Mouse (Mus musculus) embryonic facial prominence, embryonic 11.5 days (tissue): ENCODE results near the gene Rcor1. TPM values are rescaled to one million over a fixed set of nuclear protein-coding genes. Genes with fewer than 3 reads are reported as not detected.

ENCODE experiments used
- ATAC-seq: fragments of 200-750 bp; cut with Nextera tagmentation; replicated peaks from 2 replicates; pipeline ENCODE4 v1.8.0; 2017; ENCODE audit warnings: low read depth; ENCODE audit not compliant: insufficient number of reproducible peaks, low FRiP score, low TSS enrichment
- DNase-seq: peaks from one replicate; pipeline ENCODE4 v3.0.0-alpha.2; 2015; ENCODE audit warnings: low spot score
- H3K27ac ChIP-seq: fragments of 300-500 bp; sonication (generic); replicated peaks from 2 replicates; pipeline ENCODE4 v1.5.1; 2014; ENCODE audit warnings: mild to moderate bottlenecking, low read depth, low read length, control low read depth
- H3K27me3 ChIP-seq: fragments of 300-500 bp; sonication (generic); 2 replicates; pipeline ENCODE4 v1.6.1; 2014; ENCODE audit warnings: mild to moderate bottlenecking, low read length, moderate library complexity, mixed read lengths; ENCODE audit not compliant: control insufficient read depth, insufficient read depth
- H3K36me3 ChIP-seq: fragments of 300-500 bp; sonication (generic); replicated peaks from 2 replicates; pipeline ENCODE4 v1.6.1; 2014; ENCODE audit warnings: low read depth, mild to moderate bottlenecking, low read length, moderate library complexity, mixed read lengths; ENCODE audit not compliant: control insufficient read depth, insufficient read depth
- H3K4me1 ChIP-seq: fragments of 300-500 bp; sonication (generic); 2 replicates; pipeline ENCODE4 v1.6.1; 2014; ENCODE audit warnings: low read length, mixed read lengths; ENCODE audit not compliant: control insufficient read depth, insufficient read depth
- H3K4me2 ChIP-seq: fragments of 300-500 bp; sonication (generic); 2 replicates; pipeline ENCODE4 v1.6.1; 2014; ENCODE audit warnings: low read depth, mild to moderate bottlenecking, control low read depth, low read length, moderate library complexity
- H3K4me3 ChIP-seq: fragments of 300-500 bp; sonication (generic); 2 replicates; pipeline ENCODE4 v1.5.1; 2014; ENCODE audit warnings: low read depth, low read length, control low read depth
- H3K9ac ChIP-seq: fragments of 300-500 bp; sonication (generic); replicated peaks from 2 replicates; pipeline ENCODE4 v1.6.1; 2014; ENCODE audit warnings: mild to moderate bottlenecking, control low read depth, low read length
- H3K9me3 ChIP-seq: fragments of 300-500 bp; sonication (generic); replicated peaks from 2 replicates; pipeline ENCODE4 v1.6.1; 2016; ENCODE audit warnings: mild to moderate bottlenecking, low read length, inconsistent platforms, mixed read lengths; ENCODE audit not compliant: control insufficient read depth
- WGBS: fragments of 180-500 bp; shearing (Covaris S2); extraction: QIAGEN DNeasy Blood & Tissue Kit; methylation state at CpG from one replicate; pipeline ENCODE4 v1.1.7; 2014; 5-methylcytosine and 5-hydroxymethylcytosine counted together
- polyA plus RNA-seq: library from polyadenylated mRNA; unstranded; fragments of >200 nt; fragmentation: Nextera tagmentation; extraction: Ambion mirVana; gene quantifications from 2 replicates; pipeline ENCODE4 v1.2.1, GENCODE M21; 2014

The Rcor1 gene
- polyA plus RNA-seq, 1 experiment from 2014 or later = 16.9 TPM

DNA sequence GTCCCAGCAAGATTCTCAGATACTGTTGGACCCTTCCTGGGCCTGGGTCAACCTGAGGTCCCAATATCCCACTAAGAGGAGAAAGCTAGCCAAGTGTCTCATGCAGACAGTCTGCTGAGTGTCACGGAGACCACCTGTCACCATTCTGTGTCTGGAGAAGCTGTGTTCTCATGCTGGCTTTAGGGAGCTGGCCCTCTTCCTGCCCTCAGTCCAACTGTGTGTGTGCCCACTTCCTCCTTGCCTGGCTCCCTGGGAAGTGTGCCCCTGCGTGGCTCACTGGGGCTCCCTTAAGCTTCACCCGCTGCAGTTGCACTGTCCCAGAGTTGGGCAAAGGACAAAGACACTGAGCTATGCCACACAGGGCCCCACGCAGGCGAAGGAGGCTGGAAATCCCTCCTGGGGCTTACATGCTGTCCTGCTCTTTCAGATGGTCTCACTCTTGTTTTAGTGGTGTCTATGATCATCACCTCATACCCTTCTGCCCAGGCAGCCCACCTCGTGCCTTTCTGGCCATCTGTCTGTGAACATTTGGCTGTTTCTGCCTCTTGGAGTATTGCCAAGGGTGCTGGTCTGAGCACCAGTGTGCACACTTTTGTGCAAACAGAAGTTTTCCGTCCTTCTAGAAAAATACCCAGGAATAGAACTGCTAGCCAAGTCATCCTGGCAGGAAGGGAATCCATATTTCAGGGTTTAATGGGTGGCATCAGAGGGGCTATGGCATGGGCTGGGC is 114.0 kb downstream of the Rcor1 start:
- no peak for ATAC-seq
- DNase-seq = no peak
- WGBS = 78% methylated on average over 7 of the region's 7 CpGs

DNA sequence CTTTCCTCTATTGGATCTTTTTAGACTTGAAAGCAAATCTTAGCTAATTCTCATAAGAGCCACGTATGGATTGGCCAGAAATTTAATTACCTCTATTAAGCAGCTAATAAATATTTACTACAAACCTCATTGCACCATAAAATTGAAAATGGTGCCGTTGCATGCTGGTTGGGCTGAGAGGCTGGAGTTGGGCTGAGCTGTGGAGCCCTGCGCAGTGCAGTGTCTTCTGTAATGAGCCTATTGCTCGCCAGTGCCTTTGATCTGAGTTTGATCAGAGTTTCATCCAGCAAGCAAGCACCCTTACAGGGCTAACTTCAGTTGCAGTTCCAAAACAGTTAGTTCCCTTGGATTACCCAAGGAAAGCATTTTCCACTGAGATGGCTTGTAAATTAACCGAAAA is 114.8 kb downstream of the Rcor1 start:
- ATAC-seq (no peak), DNase-seq (no peak)
- H3K36me3 ChIP-seq = no peaks in the 10 kb centered on the region
- 76% methylated on average over 5 of the region's 5 CpGs for whole genome bisulfite sequencing
- H3K27me3 ChIP-seq = no peaks in the 10 kb centered on the region
- H3K4me1 ChIP-seq = no peaks in the 10 kb centered on the region
- H3K9ac ChIP-seq = no peak overlapping the region
- no peak overlapping the region for H3K4me3 ChIP-seq
- H3K27ac ChIP-seq = no peak overlapping the region
- H3K9me3 ChIP-seq = no peaks in the 10 kb centered on the region
- no peak overlapping the region for H3K4me2 ChIP-seq

More for the DNA sequence above, 114.0 kb downstream of the Rcor1 start:
- no peak overlapping the region for H3K27ac ChIP-seq
- no peak overlapping the region for H3K9ac ChIP-seq
- no peaks in the 10 kb centered on the region for H3K4me1 ChIP-seq
- H3K4me2 ChIP-seq = no peak overlapping the region
- H3K9me3 ChIP-seq = no peaks in the 10 kb centered on the region
- no peak overlapping the region for H3K4me3 ChIP-seq
- no peaks in the 10 kb centered on the region for H3K27me3 ChIP-seq
- no peaks in the 10 kb centered on the region for H3K36me3 ChIP-seq

DNA sequence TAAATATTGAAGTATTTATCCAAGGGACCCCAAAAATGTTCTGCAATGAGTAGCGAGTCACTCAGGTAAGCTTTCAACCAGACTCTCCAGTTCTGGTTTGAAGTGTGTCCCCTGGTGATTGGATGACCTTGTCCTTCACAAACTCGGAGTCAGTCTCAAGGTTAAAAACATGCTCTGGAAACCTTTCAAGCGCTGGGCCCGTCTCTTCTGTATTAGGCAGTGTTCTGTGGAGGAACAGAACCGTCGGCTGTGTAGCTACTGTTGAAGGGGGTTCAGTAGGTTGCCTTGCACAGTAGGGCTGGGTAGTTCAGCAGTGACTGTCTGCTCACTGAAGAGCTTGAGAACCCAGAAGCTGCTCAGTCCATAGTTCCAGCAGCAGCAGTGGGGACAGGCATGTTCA is 115.5 kb downstream of the Rcor1 start:
- no peak for ATAC-seq
- H3K9me3 ChIP-seq = no peaks in the 10 kb centered on the region
- no peak for DNase-seq
- no peaks in the 10 kb centered on the region for H3K36me3 ChIP-seq
- H3K4me2 ChIP-seq = no peak overlapping the region
- H3K4me1 ChIP-seq = no peaks in the 10 kb centered on the region
- no peak overlapping the region for H3K27ac ChIP-seq
- no peak overlapping the region for H3K4me3 ChIP-seq
- no peaks in the 10 kb centered on the region for H3K27me3 ChIP-seq
- no peak overlapping the region for H3K9ac ChIP-seq
- 81% methylated on average over 6 of the region's 6 CpGs for WGBS

DNA sequence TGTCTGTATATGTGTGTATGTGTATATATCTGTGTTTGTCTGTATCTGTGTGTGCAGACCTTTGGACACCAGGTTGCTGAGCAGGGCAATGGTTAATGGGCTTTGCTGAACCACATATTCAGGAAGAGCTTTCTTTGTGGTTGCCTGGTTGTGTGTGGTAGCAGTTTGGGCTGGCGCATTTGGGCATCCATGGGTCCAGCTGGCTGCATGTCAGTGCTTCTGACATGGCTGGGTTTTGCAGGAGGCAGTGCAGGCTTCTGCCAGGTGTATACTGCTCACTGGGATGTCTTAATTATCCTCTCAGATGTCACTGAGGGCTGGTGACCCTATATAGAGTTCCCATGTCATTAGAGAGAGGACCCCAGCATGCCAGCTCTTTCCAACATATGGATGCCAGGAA is 116.6 kb downstream of the Rcor1 start:
- WGBS = 89% methylated on average over 1 of the region's 1 CpGs

DNA sequence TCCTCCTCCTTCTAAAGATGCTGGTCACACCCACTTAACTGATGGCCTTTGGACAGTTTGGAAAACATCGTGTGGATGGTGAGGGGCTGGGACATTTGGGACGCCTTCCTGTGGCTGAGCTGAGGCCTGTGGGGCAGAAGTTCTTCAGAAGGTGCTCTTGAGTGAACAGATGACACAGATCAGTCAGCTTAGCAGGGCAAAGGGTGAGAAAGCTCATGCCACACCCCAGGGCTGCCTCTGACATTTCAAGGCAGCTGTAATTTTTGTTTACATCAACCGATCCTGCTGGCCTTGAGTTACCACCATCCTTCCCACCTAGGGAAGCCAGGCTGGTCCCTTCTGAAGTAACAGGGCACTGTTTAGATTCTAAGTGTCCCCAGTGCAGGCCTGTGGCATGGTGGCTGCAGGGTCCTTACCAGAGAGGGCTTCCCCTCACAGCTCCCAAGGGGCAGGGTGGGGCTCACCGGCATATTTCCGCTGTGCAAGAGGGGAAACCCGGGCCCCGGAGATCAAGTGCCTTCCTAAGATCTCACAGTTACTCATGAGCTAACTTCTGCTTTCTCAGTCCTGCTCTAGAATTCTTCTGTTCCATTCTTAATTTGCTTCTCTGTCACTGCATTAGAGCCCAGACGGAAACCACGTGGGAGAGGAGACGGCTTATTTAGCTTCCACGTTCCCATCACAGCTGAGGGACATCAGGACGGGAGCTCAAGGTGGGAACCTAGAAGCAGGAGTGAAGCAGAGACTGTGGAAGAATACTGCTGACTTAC is 120.7 kb downstream of the Rcor1 start:
- ATAC-seq (no peak), DNase-seq (no peak)
- Histone ChIP-seq H3K4me2 (no peak overlapping the region), H3K27me3 (no peaks in the 10 kb centered on the region), H3K9me3 (no peaks in the 10 kb centered on the region), H3K4me3 (no peak overlapping the region), H3K27ac (no peak overlapping the region), H3K9ac (no peak overlapping the region), H3K4me1 (no peaks in the 10 kb centered on the region; the same call in none of the 2 replicates), H3K36me3 (no peaks in the 10 kb centered on the region)
- WGBS = 67% methylated on average over 12 of the region's 12 CpGs

More for the DNA sequence above, 116.6 kb downstream of the Rcor1 start:
- no peaks in the 10 kb centered on the region for H3K4me1 ChIP-seq
- H3K9ac ChIP-seq = no peak overlapping the region
- no peak for DNase-seq
- H3K9me3 ChIP-seq = no peaks in the 10 kb centered on the region
- H3K27ac ChIP-seq = no peak overlapping the region
- H3K27me3 ChIP-seq = no peaks in the 10 kb centered on the region
- no peak overlapping the region for H3K4me2 ChIP-seq
- no peaks in the 10 kb centered on the region for H3K36me3 ChIP-seq
- no peak overlapping the region for H3K4me3 ChIP-seq
- no peak for ATAC-seq

DNA sequence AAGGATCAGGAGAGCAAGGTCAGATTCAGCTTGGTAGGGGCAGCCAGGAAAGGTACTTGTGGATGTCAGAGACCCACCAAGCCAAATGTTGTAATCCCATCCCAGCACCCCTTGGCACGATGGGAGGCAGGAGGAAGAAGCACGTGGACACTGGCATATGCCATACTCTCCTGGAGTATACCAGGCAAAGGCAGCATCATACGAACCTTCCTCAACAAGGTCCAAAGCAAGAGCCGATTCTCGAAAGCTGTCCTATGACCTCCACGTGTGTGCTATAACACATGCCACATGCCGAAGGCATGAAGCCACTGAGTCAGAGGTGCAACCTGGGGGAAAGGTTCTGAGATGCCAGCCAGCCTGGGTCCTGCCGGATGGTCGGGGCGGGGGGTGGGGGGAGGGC is 121.7 kb downstream of the Rcor1 start:
- H3K27me3 ChIP-seq = no peaks in the 10 kb centered on the region
- H3K4me1 ChIP-seq = no peaks in the 10 kb centered on the region; the same call in none of the 2 replicates
- no peak overlapping the region for H3K9ac ChIP-seq
- H3K9me3 ChIP-seq = no peaks in the 10 kb centered on the region
- no peaks in the 10 kb centered on the region for H3K36me3 ChIP-seq
- H3K4me3 ChIP-seq = no peak overlapping the region
- H3K27ac ChIP-seq = no peak overlapping the region
- WGBS = 86% methylated on average over 10 of the region's 10 CpGs
- ATAC-seq = no peak
- DNase-seq = no peak
- no peak overlapping the region for H3K4me2 ChIP-seq

DNA sequence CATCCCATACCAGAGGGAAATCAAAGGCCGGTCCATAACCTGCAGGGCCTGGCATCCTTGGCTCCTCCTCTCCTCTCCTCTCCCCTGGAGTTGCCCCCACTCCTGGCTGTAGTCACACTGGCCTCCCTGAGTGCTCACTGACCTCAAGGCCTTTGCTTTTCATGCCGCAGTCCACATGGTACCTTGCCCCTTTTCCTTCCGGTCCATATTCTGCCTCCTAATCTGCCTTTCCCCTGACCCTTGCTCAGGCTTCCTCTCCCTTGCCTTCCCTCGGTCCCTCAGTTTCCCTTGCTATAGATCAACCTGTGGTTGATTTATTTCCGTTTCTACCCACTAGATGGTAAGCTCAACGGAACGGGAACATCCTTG is 122.8 kb downstream of the Rcor1 start:
- no peak overlapping the region for H3K9ac ChIP-seq
- H3K4me1 ChIP-seq = no peaks in the 10 kb centered on the region; the same call in none of the 2 replicates
- H3K27me3 ChIP-seq = no peaks in the 10 kb centered on the region
- no peaks in the 10 kb centered on the region for H3K36me3 ChIP-seq
- peak overlapping the region; percentile 28; the same call in 1 of the 2 replicates for H3K4me2 ChIP-seq
- DNase-seq = no peak
- no peaks in the 10 kb centered on the region for H3K9me3 ChIP-seq
- WGBS = 40% methylated on average over 7 of the region's 7 CpGs
- H3K27ac ChIP-seq = no peak overlapping the region
- H3K4me3 ChIP-seq = no peak overlapping the region
- ATAC-seq = no peak
